Mouse (Mus musculus) limb, embryonic 11.5 days (tissue): ENCODE data around the gene Bcl2l11. TPM values are rescaled to one million over a fixed set of nuclear protein-coding genes. Genes with fewer than 3 reads are reported as not detected.

ENCODE experiments used
- ATAC-seq: fragments of 200-750 bp; cut with Nextera tagmentation; 2 replicates; pipeline ENCODE4 v1.8.0; 2017; ENCODE audit warnings: low read depth; ENCODE audit not compliant: insufficient number of reproducible peaks, low FRiP score, low TSS enrichment
- DNase-seq: peaks from one replicate; pipeline ENCODE4 v3.0.0-alpha.2; 2015; ENCODE audit warnings: low spot score
- H3K27ac ChIP-seq: fragments of 300-500 bp; sonication (generic); replicated peaks from 2 replicates; pipeline ENCODE4 v1.5.1; 2014; ENCODE audit warnings: low read depth, mild to moderate bottlenecking, low read length
- H3K27me3 ChIP-seq: fragments of 300-500 bp; sonication (generic); 2 replicates; pipeline ENCODE4 v1.6.1; 2014; ENCODE audit warnings: mild to moderate bottlenecking, low read length, mixed read lengths; ENCODE audit not compliant: control insufficient read depth, insufficient read depth
- H3K36me3 ChIP-seq: fragments of 300-500 bp; sonication (generic); 2 replicates; pipeline ENCODE4 v1.6.1; 2014; ENCODE audit warnings: mild to moderate bottlenecking, low read length, moderate library complexity, mixed read lengths; ENCODE audit not compliant: control insufficient read depth, insufficient read depth
- H3K4me1 ChIP-seq: fragments of 300-500 bp; sonication (generic); 2 replicates; pipeline ENCODE4 v1.6.1; 2014; ENCODE audit warnings: low read length, mixed read lengths; ENCODE audit not compliant: control insufficient read depth, insufficient read depth
- H3K4me2 ChIP-seq: fragments of 300-500 bp; sonication (generic); 2 replicates; pipeline ENCODE4 v1.6.1; 2014; ENCODE audit warnings: low read depth, mild to moderate bottlenecking, moderate library complexity; ENCODE audit not compliant: severe bottlenecking
- H3K4me3 ChIP-seq: fragments of 300-500 bp; sonication (generic); 2 replicates; pipeline ENCODE4 v1.5.1; 2014; ENCODE audit warnings: low read depth, low read length
- H3K9ac ChIP-seq: fragments of 300-500 bp; sonication (generic); 2 replicates; pipeline ENCODE4 v1.6.1; 2014; ENCODE audit warnings: mild to moderate bottlenecking, low read length
- H3K9me3 ChIP-seq: fragments of 300-500 bp; sonication (generic); 2 replicates; pipeline ENCODE4 v1.6.1; 2016; ENCODE audit warnings: low read length; ENCODE audit not compliant: control insufficient read depth
- WGBS: fragments of 180-500 bp; shearing (Covaris S2); extraction: QIAGEN DNeasy Blood & Tissue Kit; methylation state at CpG from one replicate; pipeline ENCODE4 v1.1.7; 2014; 5-methylcytosine and 5-hydroxymethylcytosine counted together
- polyA plus RNA-seq: library from polyadenylated mRNA; unstranded; fragments of >200 nt; fragmentation: Nextera tagmentation; extraction: Ambion mirVana; gene quantifications from 2 replicates; pipeline ENCODE4 v1.2.1, GENCODE M21; 2014

The Bcl2l11 gene
- polyA plus RNA-seq, 1 experiment from 2014 or later, result 23.4 TPM

GRCm38 (mm10) chr2:128203749-128204405 is 78.0 kb downstream of the Bcl2l11 start:
- Histone ChIP-seq H3K9ac (no peak overlapping the region), H3K27me3 (no peaks in the 10 kb centered on the region), H3K4me3 (no peak overlapping the region), H3K9me3 (no peaks in the 10 kb centered on the region), H3K36me3 (no peaks in the 10 kb centered on the region), H3K4me1 (no peaks in the 10 kb centered on the region), H3K4me2 (no peak overlapping the region), H3K27ac (no peak overlapping the region)
- ATAC-seq (no peak), DNase-seq (no peak)
- 89% methylated on average over 6 of the region's 6 CpGs for WGBS

DNA sequence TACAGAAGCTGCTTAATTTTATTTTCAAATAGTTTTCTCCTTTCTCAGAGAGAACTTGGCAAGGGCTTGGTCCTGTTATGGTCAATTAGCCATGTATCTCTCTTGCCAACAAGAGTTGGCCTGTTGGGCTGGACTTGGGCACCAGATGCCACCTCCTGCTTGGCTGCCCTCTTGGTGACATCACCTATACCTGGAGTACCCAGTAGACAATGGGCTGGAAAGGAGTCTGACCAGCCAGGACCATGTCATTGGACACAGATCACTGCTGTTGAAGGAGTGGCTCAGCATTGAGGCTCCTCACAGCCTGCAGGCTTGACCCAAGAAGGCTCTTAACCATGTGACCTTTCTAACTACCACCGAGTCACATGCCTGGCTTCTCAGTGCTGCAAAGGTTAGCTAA is 82.7 kb downstream of the Bcl2l11 start:
- Histone ChIP-seq H3K36me3 (no peaks in the 10 kb centered on the region), H3K9me3 (no peaks in the 10 kb centered on the region)
- ATAC-seq, result no peak

DNA sequence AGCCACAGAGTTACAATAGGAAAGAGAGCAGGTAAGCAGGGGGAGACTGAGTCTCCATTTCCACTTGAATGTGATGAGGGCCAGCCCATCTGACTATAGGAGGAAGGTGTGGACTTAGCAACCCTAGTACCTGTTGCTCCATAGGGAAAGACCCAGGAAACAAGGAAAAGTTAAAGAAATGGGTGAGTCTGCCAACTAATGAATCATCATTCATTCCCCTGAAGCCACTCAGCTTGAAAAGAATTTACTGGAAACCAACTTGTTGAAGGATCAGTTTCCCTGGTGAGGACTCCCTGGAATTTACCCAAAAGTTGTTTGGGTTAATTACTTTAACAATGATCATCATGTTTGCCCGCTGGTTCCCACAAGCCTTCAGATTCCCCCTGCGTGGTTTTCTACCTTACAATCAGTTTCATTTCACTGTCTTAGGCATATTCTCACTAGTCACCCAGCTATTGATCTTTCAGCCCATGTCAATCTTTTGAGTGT is 84.0 kb downstream of the Bcl2l11 start:
- no peaks in the 10 kb centered on the region for H3K9me3 ChIP-seq
- H3K4me3 ChIP-seq, result no peak overlapping the region
- H3K9ac ChIP-seq, result no peak overlapping the region
- peaks cover 11% of the 10 kb centered on the region for H3K4me1 ChIP-seq
- H3K27me3 ChIP-seq, result no peaks in the 10 kb centered on the region
- no peak overlapping the region for H3K4me2 ChIP-seq
- no peak for DNase-seq
- ATAC-seq, result no peak
- H3K27ac ChIP-seq, result no peak overlapping the region
- H3K36me3 ChIP-seq, result no peaks in the 10 kb centered on the region
- 76% methylated on average over 2 of the region's 2 CpGs for WGBS

More for the DNA sequence above, 82.7 kb downstream of the Bcl2l11 start:
- H3K4me3 ChIP-seq, result no peak overlapping the region
- 93% methylated on average over 1 of the region's 1 CpGs for WGBS
- peaks cover 11% of the 10 kb centered on the region for H3K4me1 ChIP-seq
- no peak overlapping the region for H3K27ac ChIP-seq
- no peak overlapping the region for H3K9ac ChIP-seq
- no peaks in the 10 kb centered on the region for H3K27me3 ChIP-seq
- DNase-seq, result no peak
- no peak overlapping the region for H3K4me2 ChIP-seq

DNA sequence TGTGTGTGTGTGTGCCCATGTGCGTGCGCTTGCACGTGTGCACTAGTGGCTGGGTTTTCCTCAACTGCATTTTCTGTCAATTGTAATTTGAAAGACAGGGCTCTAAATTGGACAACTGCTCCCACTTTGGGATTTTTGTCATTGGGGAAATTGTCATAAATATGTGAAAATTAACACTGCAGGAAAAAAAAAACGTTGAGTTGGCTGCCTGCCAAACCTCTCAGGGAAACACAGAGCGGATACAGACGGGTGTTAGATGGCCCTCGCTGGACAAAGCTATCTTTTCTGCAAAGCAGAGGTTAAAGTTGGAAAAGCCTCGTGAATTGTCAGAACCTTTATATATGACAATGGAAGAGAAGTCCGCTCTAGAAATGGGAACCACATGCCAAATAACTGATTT is 84.5 kb downstream of the Bcl2l11 start:
- no peak overlapping the region for H3K4me2 ChIP-seq
- no peaks in the 10 kb centered on the region for H3K9me3 ChIP-seq
- no peak overlapping the region for H3K27ac ChIP-seq
- H3K9ac ChIP-seq, result no peak overlapping the region
- peaks cover 11% of the 10 kb centered on the region for H3K4me1 ChIP-seq
- no peaks in the 10 kb centered on the region for H3K27me3 ChIP-seq
- DNase-seq, result no peak
- 62% methylated on average over 9 of the region's 9 CpGs for WGBS
- no peak for ATAC-seq
- H3K4me3 ChIP-seq, result no peak overlapping the region
- no peaks in the 10 kb centered on the region for H3K36me3 ChIP-seq

DNA sequence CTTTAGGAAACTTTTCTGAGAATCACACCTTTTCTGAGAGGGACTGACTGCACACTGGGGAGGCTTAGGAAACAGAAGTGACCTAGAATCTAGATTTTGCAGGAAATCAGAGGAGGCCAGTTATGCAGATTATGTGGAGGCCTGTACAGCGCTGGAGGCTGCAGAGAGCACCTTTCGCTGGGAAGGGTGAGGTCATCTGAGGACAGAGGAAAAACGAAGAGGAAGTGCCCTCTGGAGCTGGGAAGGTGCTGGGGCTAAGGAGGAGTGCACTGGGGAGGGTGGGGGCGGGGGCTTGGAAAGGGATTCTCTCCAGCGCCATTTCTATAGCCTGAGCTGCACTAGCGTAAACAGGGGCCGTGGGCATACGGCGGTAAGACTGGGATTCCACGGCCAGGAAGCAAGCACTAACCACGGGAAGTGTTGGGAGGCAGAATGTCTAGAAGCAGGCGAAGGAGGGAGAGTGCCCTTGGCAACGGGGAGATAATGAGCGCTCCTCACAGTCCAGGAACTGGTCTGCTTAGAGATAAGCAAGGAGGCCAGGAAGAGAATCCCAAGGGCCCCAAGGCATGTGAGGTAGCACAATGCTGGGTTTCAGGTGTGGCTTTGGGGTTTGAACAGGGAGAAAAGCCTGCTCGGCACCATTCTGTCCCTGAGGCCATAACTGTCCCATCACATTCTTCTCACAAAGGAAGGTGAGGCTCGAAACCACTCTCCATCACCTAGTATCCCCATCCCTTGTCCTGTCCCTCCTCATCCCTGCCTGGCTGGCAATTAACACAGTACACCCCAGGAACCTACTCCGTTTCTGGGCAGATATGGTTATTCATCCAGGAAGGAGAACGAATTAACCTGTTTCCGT is 85.4 kb downstream of the Bcl2l11 start:
- H3K9ac ChIP-seq, result no peak overlapping the region
- no peaks in the 10 kb centered on the region for H3K9me3 ChIP-seq
- H3K4me2 ChIP-seq, result peak overlapping the region; percentile 24; the same call in 1 of the 2 replicates
- no peak overlapping the region for H3K4me3 ChIP-seq
- H3K27ac ChIP-seq, result no peak overlapping the region
- no peak for ATAC-seq
- peaks cover 11% of the 10 kb centered on the region for H3K4me1 ChIP-seq
- H3K27me3 ChIP-seq, result no peaks in the 10 kb centered on the region
- DNase-seq, result no peak
- 13% methylated on average over 19 of the region's 19 CpGs for WGBS
- H3K36me3 ChIP-seq, result no peaks in the 10 kb centered on the region

DNA sequence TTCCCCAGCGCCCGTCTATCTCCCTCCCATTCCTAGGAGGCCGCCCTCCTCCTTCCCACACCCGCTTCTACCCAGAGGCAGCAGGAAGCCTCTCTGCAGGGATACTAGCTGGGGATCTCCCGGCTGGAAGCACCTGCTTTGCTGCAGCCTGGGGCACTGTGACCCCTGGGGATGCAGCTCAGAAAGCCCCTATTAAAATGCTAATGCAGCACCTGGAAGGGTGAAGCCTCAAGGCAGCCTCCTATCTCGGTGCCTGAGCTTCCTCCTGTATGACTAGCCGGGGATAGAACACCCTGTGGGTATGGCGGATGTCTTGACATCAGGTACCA is 86.0 kb downstream of the Bcl2l11 start:
- WGBS, result 25% methylated on average over 8 of the region's 8 CpGs
- Histone ChIP-seq H3K36me3 (no peaks in the 10 kb centered on the region), H3K4me2 (no peak overlapping the region), H3K9ac (no peak overlapping the region), H3K4me1 (peaks cover 11% of the 10 kb centered on the region), H3K27ac (no peak overlapping the region), H3K9me3 (no peaks in the 10 kb centered on the region), H3K27me3 (no peaks in the 10 kb centered on the region), H3K4me3 (no peak overlapping the region)
- no peak for ATAC-seq
- DNase-seq, result no peak
